Mouse (Mus musculus) thymus, adult 2 months (tissue): ENCODE results near the gene Cep95. TPM values are rescaled to one million over a fixed set of nuclear protein-coding genes. Genes with fewer than 3 reads are reported as not detected.
A peak's percentile ranks its signal among the peaks of the same experiment; 100 is the strongest.

Source experiments
- DNase-seq: peaks from one replicate; pipeline ENCODE4 v3.0.0; 2021
- H3K27ac ChIP-seq: fragments of 200-500 bp; 2 replicates; pipeline ENCODE4 v1.5.1; 2012; ENCODE audit warnings: low read length, control low read depth; ENCODE audit not compliant: control insufficient read depth, insufficient read depth
- H3K27me3 ChIP-seq: fragments of 200-500 bp; 2 replicates; pipeline ENCODE4 v1.6.1; 2012; ENCODE audit warnings: mild to moderate bottlenecking, low read length, moderate library complexity, mixed read lengths; ENCODE audit not compliant: control insufficient read depth, insufficient read depth
- H3K36me3 ChIP-seq: fragments of 200-500 bp; 2 replicates; pipeline ENCODE4 v1.6.1; 2012; ENCODE audit warnings: mild to moderate bottlenecking, low read length, moderate library complexity; ENCODE audit not compliant: control insufficient read depth, insufficient read depth
- H3K4me1 ChIP-seq: fragments of 200-500 bp; replicated peaks from 2 replicates; pipeline ENCODE4 v1.6.1; 2012; ENCODE audit warnings: low read length; ENCODE audit not compliant: control insufficient read depth, insufficient read depth
- H3K4me3 ChIP-seq: fragments of 200-500 bp; 2 replicates; pipeline ENCODE4 v1.5.1; 2012; ENCODE audit warnings: mild to moderate bottlenecking, low read length, control low read depth, moderate library complexity; ENCODE audit not compliant: control insufficient read depth, insufficient read depth
- CTCF ChIP-seq: fragments of 200-500 bp; IDR thresholded peaks from 2 replicates; pipeline ENCODE4 v1.5.1; 2012; ENCODE audit warnings: mild to moderate bottlenecking, control low read depth, low read length, moderate library complexity, borderline replicate concordance; ENCODE audit not compliant: control insufficient read depth, poor library complexity, insufficient read depth; ENCODE audit errors: extremely low read depth
- POLR2A ChIP-seq: fragments of 200-500 bp; IDR thresholded peaks from 2 replicates; pipeline ENCODE4 v1.6.1; 2012; ENCODE audit warnings: mild to moderate bottlenecking, low read length, control low read depth, moderate library complexity; ENCODE audit not compliant: control insufficient read depth, poor library complexity, insufficient read depth; ENCODE audit errors: extremely low read depth
- WGBS: fragments of 180-500 bp; shearing (Covaris S2); methylation state at CpG from one replicate; pipeline ENCODE4 v1.1.7; 2018; 5-methylcytosine and 5-hydroxymethylcytosine counted together
- polyA plus RNA-seq: library from polyadenylated mRNA; depleted of rRNA; stranded (reverse); fragments of >200 nt; gene quantifications from 2 replicates; pipeline ENCODE4 v1.2.3, GENCODE M21; 2012

The Cep95 gene
- polyA plus RNA-seq, 1 experiment = 10.4 TPM

DNA sequence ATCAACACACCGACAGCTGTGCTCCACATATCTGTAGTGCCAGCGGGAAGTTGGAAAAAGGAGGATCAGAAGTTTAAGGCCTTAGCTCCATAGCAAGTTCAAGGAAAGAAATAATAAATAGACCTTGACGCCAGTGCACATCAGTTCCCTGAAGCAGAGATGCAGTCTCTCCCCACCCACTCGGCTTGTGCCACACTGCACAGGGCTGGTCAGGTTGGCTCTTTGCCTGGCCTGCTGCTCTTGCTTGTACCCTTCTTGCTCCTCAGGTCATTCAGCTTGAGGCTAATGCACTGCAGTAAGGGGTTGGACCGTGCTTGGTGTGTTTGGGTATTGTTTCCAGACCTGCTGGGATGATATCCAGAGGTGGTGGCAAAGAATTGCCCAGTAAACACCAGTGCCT lies 28.5 kb upstream of the Cep95 start:
- DNase-seq = no peak
- H3K4me3 ChIP-seq = no peak overlapping the region
- peaks cover 29% of the 10 kb centered on the region for H3K4me1 ChIP-seq
- H3K36me3 ChIP-seq = 0 out of 2 replicates have a peak, but pooled peaks cover 3% of the 10 kb centered on the region
- no peak overlapping the region for H3K27ac ChIP-seq
- TF ChIP-seq CTCF (no peak), POLR2A (no peak)
- H3K27me3 ChIP-seq = no peaks in the 10 kb centered on the region
- 92% methylated on average over 5 of the region's 5 CpGs for WGBS

DNA sequence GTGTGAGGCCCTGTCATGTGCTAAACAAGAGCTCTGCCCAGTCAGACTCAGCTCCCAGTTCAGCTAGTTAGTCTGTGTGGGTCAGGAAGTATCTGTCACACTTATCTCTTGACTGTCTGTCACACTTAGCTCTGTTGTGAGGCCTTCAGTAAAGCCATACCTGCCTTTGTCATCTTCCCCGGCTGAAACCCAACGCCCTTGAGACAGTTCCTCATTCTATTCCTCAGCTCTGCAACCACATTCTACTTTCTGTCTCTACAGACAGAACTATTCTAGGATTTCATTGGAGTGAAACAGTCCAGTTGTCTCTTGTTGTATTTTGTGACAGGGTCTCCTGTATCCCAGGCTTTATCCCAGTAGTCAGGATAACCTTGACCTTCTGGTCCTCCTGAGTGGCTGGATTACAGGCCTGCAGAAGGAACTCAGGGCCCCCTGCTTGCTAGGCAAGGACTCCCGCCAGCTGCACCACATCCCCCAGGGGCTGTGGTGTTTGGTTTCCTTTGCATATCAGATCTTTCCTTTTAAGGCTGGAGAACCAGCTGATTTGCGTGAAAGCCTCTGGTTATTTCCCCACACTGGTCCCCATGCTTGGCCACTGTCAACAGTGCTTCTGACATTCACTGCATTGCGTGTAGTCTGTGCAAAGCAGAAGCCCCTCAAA lies 26.8 kb upstream of the Cep95 start:
- WGBS = 4% methylated on average over 5 of the region's 5 CpGs
- peak; percentile 53 for DNase-seq
- Histone ChIP-seq H3K4me1 (peaks cover 29% of the 10 kb centered on the region), H3K4me3 (no peak overlapping the region), H3K36me3 (peaks cover 13% of the 10 kb centered on the region), H3K27me3 (no peaks in the 10 kb centered on the region), H3K27ac (peak overlapping the region; percentile 41)
- no peak for TF ChIP-seq CTCF
- no peak for TF ChIP-seq POLR2A

DNA sequence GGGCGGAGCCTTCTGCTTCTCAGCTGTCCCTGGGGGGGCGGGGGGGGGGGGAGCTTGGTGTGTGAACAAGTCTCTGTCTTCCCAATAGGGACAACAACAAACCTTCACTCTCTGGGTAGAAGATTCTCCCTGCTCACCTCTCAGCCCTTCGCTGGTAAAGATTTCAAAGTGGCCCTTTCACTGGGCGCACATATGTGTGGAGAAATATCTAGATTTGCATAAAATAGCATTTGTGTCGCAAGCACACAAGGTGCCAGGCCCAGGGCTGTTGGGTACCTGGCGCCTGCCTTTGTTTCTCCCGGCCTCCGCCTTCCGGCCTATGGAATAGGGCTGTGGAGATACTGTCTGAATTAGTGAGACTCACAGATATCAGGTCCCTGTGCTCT lies 26.3 kb upstream of the Cep95 start:
- Histone ChIP-seq H3K4me3 (no peak overlapping the region), H3K4me1 (peaks cover 29% of the 10 kb centered on the region), H3K27ac (peak overlapping the region; percentile 41; the same call in 1 of the 2 replicates), H3K36me3 (peaks cover 18% of the 10 kb centered on the region), H3K27me3 (no peaks in the 10 kb centered on the region)
- WGBS = 53% methylated on average over 9 of the region's 9 CpGs
- DNase-seq = no peak
- TF ChIP-seq CTCF = no peak
- no peak for TF ChIP-seq POLR2A

DNA sequence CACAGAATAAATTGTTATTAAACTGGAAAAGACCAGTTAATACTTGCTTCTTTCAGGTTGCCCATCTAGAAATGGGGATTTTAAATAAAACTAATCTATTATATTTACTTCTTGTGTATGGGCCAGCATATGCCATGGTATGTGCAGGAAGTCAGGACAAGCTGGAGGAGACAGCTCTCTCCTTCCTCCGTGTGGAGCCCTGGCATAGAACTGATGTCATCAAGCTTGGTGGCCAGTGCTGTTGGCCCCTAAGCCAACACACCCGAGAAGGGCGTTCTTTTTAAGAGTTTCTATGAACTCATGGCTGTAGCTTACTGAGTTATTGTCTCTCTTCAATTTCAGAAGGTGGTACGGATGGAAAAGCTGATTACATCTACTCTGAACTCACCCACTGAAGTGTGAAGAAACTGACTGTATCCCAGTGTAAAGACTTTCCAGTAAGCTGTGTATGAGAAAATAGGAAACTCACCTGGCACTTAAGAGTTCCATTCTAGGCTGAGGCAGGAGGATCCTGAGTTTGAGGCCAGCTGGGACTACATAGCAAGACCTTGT lies 22.4 kb upstream of the Cep95 start:
- Histone ChIP-seq H3K27ac (no peak overlapping the region), H3K36me3 (peaks cover 39% of the 10 kb centered on the region), H3K4me3 (no peak overlapping the region), H3K4me1 (peaks cover 20% of the 10 kb centered on the region), H3K27me3 (no peaks in the 10 kb centered on the region)
- TF ChIP-seq CTCF (no peak), POLR2A (no peak)
- DNase-seq = no peak
- WGBS = 92% methylated on average over 4 of the region's 4 CpGs

DNA sequence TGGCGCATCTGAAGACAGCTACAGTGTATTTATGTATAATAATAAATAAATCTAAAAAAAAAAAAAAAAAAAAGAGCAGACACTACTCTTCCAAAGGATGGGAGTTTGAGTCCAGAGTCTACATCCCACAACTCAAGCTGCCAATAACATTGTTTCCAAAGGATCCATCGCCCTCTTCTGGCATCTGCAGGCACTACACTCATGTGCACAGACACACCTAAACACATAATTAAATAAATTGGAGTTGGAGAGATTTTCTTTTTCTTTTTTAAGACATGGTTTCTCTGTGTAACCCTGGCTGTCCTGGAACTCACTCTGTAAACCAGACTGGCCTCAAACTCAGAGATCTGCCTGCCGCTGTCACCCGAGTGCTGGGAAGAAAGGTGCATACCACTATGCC lies 21.5 kb upstream of the Cep95 start:
- DNase-seq = no peak
- TF ChIP-seq POLR2A = no peak
- TF ChIP-seq CTCF = no peak
- H3K27me3 ChIP-seq = no peaks in the 10 kb centered on the region
- peaks cover 43% of the 10 kb centered on the region for H3K36me3 ChIP-seq
- WGBS = 97% methylated on average over 4 of the region's 4 CpGs
- no peak overlapping the region for H3K4me3 ChIP-seq
- no peak overlapping the region for H3K27ac ChIP-seq
- H3K4me1 ChIP-seq = peaks cover 12% of the 10 kb centered on the region

DNA sequence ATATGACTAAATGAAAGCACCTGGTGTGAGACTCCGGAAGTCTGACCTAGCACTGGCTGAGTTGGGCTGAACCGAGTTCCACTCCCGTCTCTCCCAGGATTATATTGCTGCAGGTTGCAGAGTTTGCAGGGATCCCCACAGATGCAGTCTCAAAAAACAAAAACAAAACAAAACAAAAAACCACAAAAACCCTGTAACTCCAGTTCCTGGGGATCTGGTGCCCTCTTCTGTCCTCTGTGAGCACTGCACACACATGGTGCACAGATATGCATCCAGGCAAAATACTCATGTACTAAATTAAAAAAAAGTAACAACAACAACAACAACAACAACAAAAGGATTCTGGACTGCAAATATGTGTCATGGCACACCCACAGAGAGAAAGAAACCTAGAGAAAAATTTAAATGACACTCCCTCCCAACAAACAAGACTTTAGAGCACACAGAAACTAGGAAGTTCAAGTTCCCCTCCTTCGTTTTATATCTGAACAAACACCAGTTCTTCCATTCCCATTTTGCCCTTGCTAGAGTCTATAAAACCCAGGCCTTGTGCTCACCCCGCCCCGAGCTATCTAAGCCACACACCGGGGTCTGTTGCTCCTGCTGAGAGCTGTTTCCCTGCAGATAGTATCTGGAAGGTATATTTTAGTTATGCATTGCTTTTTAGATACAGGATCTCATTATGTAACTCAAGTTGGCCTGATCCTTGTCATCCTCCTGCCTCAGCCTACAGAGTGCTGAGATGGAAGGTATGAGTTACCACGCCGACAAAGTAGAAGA lies 18.7 kb upstream of the Cep95 start:
- TF ChIP-seq CTCF (no peak), POLR2A (no peak)
- no peaks in the 10 kb centered on the region for H3K27me3 ChIP-seq
- no peak overlapping the region for H3K27ac ChIP-seq
- H3K4me3 ChIP-seq = no peak overlapping the region
- H3K4me1 ChIP-seq = no peaks in the 10 kb centered on the region
- peak; percentile 61 for DNase-seq
- peaks cover 67% of the 10 kb centered on the region for H3K36me3 ChIP-seq
- 95% methylated on average over 9 of the region's 9 CpGs for WGBS

DNA sequence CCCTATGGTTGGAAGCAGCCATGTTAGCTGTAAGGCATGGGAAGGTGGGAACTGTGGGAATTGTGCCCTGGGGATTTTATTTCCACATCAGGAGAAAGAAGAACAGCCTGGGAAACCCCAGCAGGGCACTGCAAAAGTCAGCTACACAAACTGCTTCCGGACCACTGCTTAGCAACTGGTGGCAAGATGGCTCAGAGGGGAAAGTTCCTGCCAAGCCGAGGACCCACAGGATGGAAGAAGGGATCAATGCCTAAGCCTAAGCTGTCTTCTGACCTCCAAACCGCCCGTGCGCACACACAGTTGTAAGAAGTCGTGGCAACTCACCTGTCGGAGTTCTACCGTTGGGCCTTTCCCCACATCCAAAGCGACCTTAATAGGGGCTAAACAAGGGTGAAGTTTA lies 16.0 kb upstream of the Cep95 start:
- Histone ChIP-seq H3K4me3 (no peak overlapping the region), H3K4me1 (no peaks in the 10 kb centered on the region), H3K27me3 (no peaks in the 10 kb centered on the region), H3K27ac (no peak overlapping the region), H3K36me3 (peaks cover 61% of the 10 kb centered on the region)
- TF ChIP-seq CTCF (no peak), POLR2A (no peak)
- no peak for DNase-seq
- WGBS = 97% methylated on average over 9 of the region's 9 CpGs
